Mouse (Mus musculus) G1E-ER4 (cell line): Measurements from ENCODE around the gene Olfr1373. TPM values are rescaled to one million over a fixed set of nuclear protein-coding genes. Genes with fewer than 3 reads are reported as not detected.

Experiments used
- GATA1 ChIP-seq: IDR thresholded peaks from one replicate; pipeline ENCODE4 v1.8.0; 2012; ENCODE audit warnings: low read length, inconsistent platforms
- polyA plus RNA-seq: library from polyadenylated mRNA; stranded (reverse); fragments of >175 nt; gene quantifications from 2 replicates; pipeline ENCODE4 v1.2.3, GENCODE M21; 2012

Olfr1373 gene
- polyA plus RNA-seq, 1 experiment = not detected

- no peak for TF ChIP-seq GATA1
Measured at GRCm38 (mm10) chr11:52106438-52106837, 38.9 kb downstream of the Olfr1373 start.

- TF ChIP-seq GATA1 = no peak
Measured at GRCm38 (mm10) chr11:52106037-52106436, 39.3 kb downstream of the Olfr1373 start.

- TF ChIP-seq GATA1 = no peak
Measured at GRCm38 (mm10) chr11:52105503-52105902, 39.8 kb downstream of the Olfr1373 start.

DNA sequence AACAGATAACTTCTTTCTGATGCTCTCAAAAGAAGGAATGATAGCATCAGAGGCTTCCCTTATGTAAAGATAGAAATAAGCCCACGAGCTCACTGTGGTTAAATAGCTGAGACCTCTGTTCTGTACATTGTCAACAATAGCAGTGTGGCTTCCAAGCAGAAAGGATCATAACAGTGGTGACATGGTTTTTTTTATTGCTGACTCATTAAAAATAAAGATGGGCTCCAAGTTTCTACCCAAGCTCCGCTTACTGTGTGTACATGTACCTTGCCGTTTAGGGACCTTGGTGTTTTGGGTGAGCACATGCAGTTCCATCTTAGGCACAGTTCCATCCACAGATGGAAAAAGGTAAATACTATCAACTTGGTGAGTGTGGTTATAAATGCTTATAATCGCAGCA lies 42.4 kb downstream of the Olfr1373 start:
- no peak for TF ChIP-seq GATA1

DNA sequence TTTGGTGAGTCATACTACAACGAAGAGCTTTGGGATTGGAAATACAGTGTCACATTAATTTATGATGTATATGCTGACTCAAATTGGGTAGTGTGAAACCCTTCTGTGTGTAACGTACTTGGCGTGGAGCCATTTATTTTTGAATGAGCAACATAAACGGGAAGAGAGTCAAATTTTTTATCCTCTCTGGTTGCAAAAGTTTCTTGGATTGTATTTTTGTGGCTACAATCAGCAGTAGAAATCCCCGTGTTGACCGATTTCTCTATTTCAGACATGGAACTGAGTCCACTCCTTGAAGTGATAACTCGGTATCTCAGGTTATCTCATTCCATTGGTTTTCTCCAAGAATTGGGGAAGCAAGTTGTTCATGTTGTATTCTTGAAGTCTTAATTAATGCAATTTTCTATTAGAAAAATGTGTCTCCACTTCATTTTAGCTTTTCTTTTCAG lies 45.5 kb downstream of the Olfr1373 start:
- no peak for TF ChIP-seq GATA1

GRCm38 (mm10) chr11:52099031-52099761 lies 46.1 kb downstream of the Olfr1373 start:
- no peak for TF ChIP-seq GATA1

GRCm38 (mm10) chr11:52098398-52098946 lies 46.9 kb downstream of the Olfr1373 start, which contains the start of gene Ppp2ca:
Ppp2ca (plus strand) TSS chr11:52098681.
- TF ChIP-seq GATA1 = no peak

- TF ChIP-seq GATA1 = no peak
Measured at GRCm38 (mm10) chr11:52097596-52097995, 47.7 kb downstream of the Olfr1373 start.

DNA sequence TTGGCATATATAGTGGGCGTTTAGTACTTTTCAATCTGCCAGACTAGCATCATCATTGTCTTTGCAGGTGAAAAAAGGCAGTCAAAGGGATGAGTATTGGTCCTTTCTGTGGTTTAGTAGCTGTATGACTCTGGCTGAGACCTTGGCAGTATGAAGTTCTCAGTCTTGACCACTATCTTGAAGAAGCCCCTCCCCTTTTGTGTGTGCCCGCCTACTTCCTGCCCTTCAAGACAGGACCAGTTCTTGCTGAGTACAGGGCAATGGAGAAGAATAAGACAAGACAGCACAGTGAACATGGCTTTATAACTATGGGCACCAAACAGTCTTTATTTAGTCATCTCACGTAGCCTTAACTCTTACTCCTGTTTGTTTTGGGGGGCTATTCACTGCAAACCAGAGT lies 48.3 kb downstream of the Olfr1373 start:
- TF ChIP-seq GATA1 = no peak

Other genes with a start within 250 kb of the Olfr1373 start
- gene Cdkn2aipnl, start 177.9 kb downstream of the Olfr1373 start, polyA plus RNA-seq = 53.5 and 65.0 TPM in 2 replicates
- gene Ube2b, start 144.8 kb downstream of the Olfr1373 start, polyA plus RNA-seq = 106 and 146 TPM in 2 replicates
- gene Cdkl3, start 141.3 kb downstream of the Olfr1373 start, polyA plus RNA-seq = 1.0 and 1.5 TPM in 2 replicates
- gene Ppp2ca, start 46.8 kb downstream of the Olfr1373 start, polyA plus RNA-seq = 17.4 and 24.1 TPM in 2 replicates
- gene Olfr1371, start 68.5 kb upstream of the Olfr1373 start, polyA plus RNA-seq = not detected in 2 replicates
- gene Skp1a, start 86.5 kb upstream of the Olfr1373 start, polyA plus RNA-seq = 14.5 and 23.8 TPM in 2 replicates
- not detected in 2 replicates for gene Tcf7, start 137.5 kb upstream of the Olfr1373 start, polyA plus RNA-seq
- 41.9 and 55.2 TPM in 2 replicates for gene Vdac1, start 215.3 kb upstream of the Olfr1373 start, polyA plus RNA-seq